Mouse (Mus musculus) forebrain, postnatal 0 days (tissue): Measurements from ENCODE around the gene Ankrd44. TPM values are rescaled to one million over a fixed set of nuclear protein-coding genes. Genes with fewer than 3 reads are reported as not detected.

ENCODE experiments used
- ATAC-seq: fragments of 200-750 bp; cut with Nextera tagmentation; 2 replicates; pipeline ENCODE4 v1.8.0; 2017; ENCODE audit warnings: mild to moderate bottlenecking, moderate library complexity
- DNase-seq: peaks from one replicate; pipeline ENCODE4 v3.0.0-alpha.2; 2015
- H3K27ac ChIP-seq: fragments of 300-500 bp; sonication (generic); 2 replicates; pipeline ENCODE4 v1.5.1; 2014; ENCODE audit warnings: low read depth, mild to moderate bottlenecking, antibody characterized with exemption, low read length, moderate library complexity, mixed read lengths
- H3K27me3 ChIP-seq: fragments of 300-500 bp; sonication (generic); 2 replicates; pipeline ENCODE4 v1.6.1; 2014; ENCODE audit warnings: mild to moderate bottlenecking, low read length, mixed read lengths; ENCODE audit not compliant: insufficient read depth
- H3K36me3 ChIP-seq: fragments of 300-500 bp; sonication (generic); 2 replicates; pipeline ENCODE4 v1.6.1; 2014; ENCODE audit warnings: mild to moderate bottlenecking, moderate library complexity; ENCODE audit not compliant: insufficient read depth
- H3K4me1 ChIP-seq: fragments of 300-500 bp; sonication (generic); 2 replicates; pipeline ENCODE4 v1.6.1; 2014; ENCODE audit warnings: antibody characterized with exemption; ENCODE audit not compliant: insufficient read depth
- H3K4me2 ChIP-seq: fragments of 300-500 bp; sonication (generic); 2 replicates; pipeline ENCODE4 v1.6.1; 2014; ENCODE audit warnings: low read depth, mild to moderate bottlenecking, moderate library complexity
- H3K4me3 ChIP-seq: fragments of 300-500 bp; sonication (generic); 2 replicates; pipeline ENCODE4 v1.5.1; 2014; ENCODE audit warnings: low read depth, low read length, mixed read lengths
- H3K9ac ChIP-seq: fragments of 300-500 bp; sonication (generic); 2 replicates; pipeline ENCODE4 v1.6.1; 2014; ENCODE audit warnings: mild to moderate bottlenecking
- H3K9me3 ChIP-seq: fragments of 300-500 bp; sonication (generic); 2 replicates; pipeline ENCODE4 v1.6.1; 2016; ENCODE audit warnings: low read length
- CTCF ChIP-seq: sonication (generic); IDR thresholded peaks from 2 replicates; pipeline ENCODE4 v1.5.1; 2016; ENCODE audit warnings: antibody characterized with exemption, control low read depth, low read depth
- WGBS: fragments of 180-500 bp; shearing (Covaris S2); extraction: QIAGEN DNeasy Blood & Tissue Kit; methylation state at CpG from one replicate; pipeline ENCODE4 v1.1.7; 2014; 5-methylcytosine and 5-hydroxymethylcytosine counted together
- polyA plus RNA-seq: library from polyadenylated mRNA; unstranded; fragments of >200 nt; fragmentation: Nextera tagmentation; extraction: Ambion mirVana; gene quantifications from 2 replicates; pipeline ENCODE4 v1.2.1, GENCODE M21; 2015
- total RNA-seq: library from RNA; depleted of rRNA; stranded (reverse); fragments of >200 nt; gene quantifications from 2 replicates; pipeline ENCODE4 v1.2.3, GENCODE M21; 2014

Gene Ankrd44
- total and polyA plus RNA-seq, 2 experiments from 2014 or later, result 12.8 to 88.1 TPM

DNA sequence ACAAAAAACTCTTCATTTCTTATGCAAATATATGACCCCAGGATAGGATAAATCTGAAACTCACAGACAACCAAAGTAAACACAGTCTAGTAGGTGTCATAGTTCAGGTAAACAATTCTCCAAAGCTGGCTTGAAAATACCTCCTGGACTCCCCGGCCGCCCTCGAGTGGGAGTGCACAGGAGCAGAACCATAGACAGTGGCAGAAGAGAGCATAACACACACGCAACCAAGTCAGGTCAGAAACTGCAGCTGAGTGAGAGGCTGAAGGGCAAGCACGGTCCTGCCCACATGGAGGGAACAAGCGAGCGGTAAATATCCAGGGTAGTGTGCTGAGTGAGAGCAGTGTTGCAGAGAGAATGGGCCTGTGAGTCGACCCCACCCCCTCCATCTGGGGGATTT lies 76.1 kb downstream of the Ankrd44 start:
- no peak for ATAC-seq
- no peaks in the 10 kb centered on the region for H3K4me1 ChIP-seq

DNA sequence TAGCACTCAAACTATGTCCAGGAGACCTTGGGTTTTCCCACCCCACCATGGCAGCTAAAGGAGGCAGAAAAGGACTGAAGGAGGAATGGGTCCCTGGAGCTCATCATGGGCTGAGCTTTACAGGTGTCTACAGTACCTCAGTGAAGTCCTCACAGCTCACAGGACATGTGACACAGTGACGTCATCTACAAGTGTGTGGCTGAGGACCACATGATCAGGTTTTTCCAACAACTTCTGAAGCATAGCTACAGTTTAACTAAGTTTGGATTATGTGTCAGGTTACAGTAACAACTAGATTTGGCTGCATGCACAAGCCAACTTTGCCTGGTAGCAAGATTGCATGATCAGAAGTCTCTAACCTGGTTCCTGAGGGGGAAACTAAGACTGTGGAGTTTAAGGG lies 78.9 kb downstream of the Ankrd44 start:
- no peak overlapping the region for H3K9ac ChIP-seq
- ATAC-seq, result no peak
- no peak overlapping the region for H3K4me3 ChIP-seq
- TF ChIP-seq CTCF, result no peak
- H3K36me3 ChIP-seq, result no peaks in the 10 kb centered on the region
- no peak overlapping the region for H3K27ac ChIP-seq
- no peaks in the 10 kb centered on the region for H3K27me3 ChIP-seq
- 97% methylated on average over 1 of the region's 1 CpGs for WGBS
- H3K4me2 ChIP-seq, result no peak overlapping the region
- H3K4me1 ChIP-seq, result no peaks in the 10 kb centered on the region
- no peak for DNase-seq
- no peaks in the 10 kb centered on the region for H3K9me3 ChIP-seq

More for the DNA sequence above, 76.1 kb downstream of the Ankrd44 start:
- H3K27me3 ChIP-seq, result no peaks in the 10 kb centered on the region
- H3K9ac ChIP-seq, result no peak overlapping the region
- no peak overlapping the region for H3K27ac ChIP-seq
- H3K4me3 ChIP-seq, result no peak overlapping the region
- DNase-seq, result no peak
- no peak for TF ChIP-seq CTCF
- H3K4me2 ChIP-seq, result no peak overlapping the region
- no peaks in the 10 kb centered on the region for H3K36me3 ChIP-seq
- 71% methylated on average over 8 of the region's 8 CpGs for WGBS
- H3K9me3 ChIP-seq, result no peaks in the 10 kb centered on the region

GRCm38 (mm10) chr1:54846346-54847000 lies 79.7 kb downstream of the Ankrd44 start:
- DNase-seq (no peak), ATAC-seq (no peak)
- Histone ChIP-seq H3K36me3 (no peaks in the 10 kb centered on the region), H3K4me2 (no peak overlapping the region), H3K9me3 (no peaks in the 10 kb centered on the region), H3K27me3 (no peaks in the 10 kb centered on the region), H3K27ac (no peak overlapping the region), H3K4me3 (no peak overlapping the region), H3K4me1 (no peaks in the 10 kb centered on the region), H3K9ac (no peak overlapping the region)
- WGBS, result 79% methylated on average over 5 of the region's 5 CpGs
- TF ChIP-seq CTCF, result no peak

DNA sequence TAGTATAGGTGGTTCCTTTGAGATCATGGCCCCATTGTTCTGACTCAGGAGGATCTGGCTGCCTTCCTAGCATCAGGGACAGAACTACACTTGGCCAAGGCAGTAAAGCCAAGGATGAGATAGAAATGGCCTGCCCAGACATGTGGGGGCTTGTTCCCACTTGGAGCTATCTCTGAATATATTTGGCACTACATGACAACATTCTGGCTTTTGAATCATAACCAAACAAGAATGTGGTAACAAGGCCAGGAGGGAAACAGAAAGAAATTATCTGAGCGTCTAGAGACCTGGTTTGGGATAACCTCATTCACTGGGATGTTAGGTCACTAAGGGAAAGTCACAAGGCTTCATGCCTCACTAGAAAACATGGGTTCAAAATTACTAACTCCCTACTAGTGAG lies 81.8 kb downstream of the Ankrd44 start:
- 52% methylated on average over 1 of the region's 1 CpGs for WGBS
- no peak for ATAC-seq

DNA sequence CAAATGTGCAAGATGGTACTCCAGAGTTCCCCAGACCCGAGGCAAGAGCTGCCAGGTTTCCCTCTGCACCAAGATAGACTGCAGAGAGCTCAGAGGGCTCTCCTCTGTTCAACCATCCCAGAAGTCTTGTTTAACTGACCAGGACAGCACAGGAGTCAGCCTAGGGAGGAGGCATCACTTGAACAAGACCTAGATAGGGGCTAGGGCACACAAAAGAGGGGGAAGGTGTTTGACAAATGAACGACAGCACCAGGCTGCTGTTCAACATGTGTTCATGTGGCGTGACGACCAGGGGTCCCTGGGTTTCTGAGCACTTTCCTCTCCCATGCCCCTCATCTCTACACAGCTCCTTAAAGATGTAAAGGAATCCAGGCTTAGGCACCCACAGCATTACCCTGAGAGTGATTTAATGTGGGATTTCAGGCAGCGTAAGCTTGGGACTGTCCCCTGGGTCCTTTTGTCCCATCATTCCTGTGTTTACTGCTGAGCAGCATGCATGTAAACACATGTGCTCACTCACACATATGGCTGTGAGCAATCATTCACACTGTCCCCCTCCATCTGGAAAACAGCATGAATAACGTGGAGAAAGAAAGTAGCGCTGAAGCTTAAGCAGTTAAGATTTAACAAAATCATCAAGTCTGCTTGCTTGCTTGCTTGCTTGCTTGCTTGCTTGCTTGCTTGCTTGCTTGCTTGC lies 83.3 kb downstream of the Ankrd44 start:
- H3K9ac ChIP-seq, result no peak overlapping the region
- TF ChIP-seq CTCF, result no peak
- DNase-seq, result no peak
- no peak overlapping the region for H3K4me3 ChIP-seq
- H3K36me3 ChIP-seq, result no peaks in the 10 kb centered on the region
- no peaks in the 10 kb centered on the region for H3K27me3 ChIP-seq
- ATAC-seq, result peak; percentile 58
- peaks cover 3% of the 10 kb centered on the region; the same call in 1 of the 2 replicates for H3K4me1 ChIP-seq
- H3K27ac ChIP-seq, result no peak overlapping the region
- H3K4me2 ChIP-seq, result no peak overlapping the region
- 68% methylated on average over 7 of the region's 7 CpGs for WGBS
- H3K9me3 ChIP-seq, result no peaks in the 10 kb centered on the region

More for the DNA sequence above, 81.8 kb downstream of the Ankrd44 start:
- H3K4me1 ChIP-seq, result no peaks in the 10 kb centered on the region
- H3K27ac ChIP-seq, result no peak overlapping the region
- no peaks in the 10 kb centered on the region for H3K9me3 ChIP-seq
- no peak for TF ChIP-seq CTCF
- H3K4me3 ChIP-seq, result no peak overlapping the region
- no peak for DNase-seq
- no peaks in the 10 kb centered on the region for H3K36me3 ChIP-seq
- no peaks in the 10 kb centered on the region for H3K27me3 ChIP-seq
- no peak overlapping the region for H3K4me2 ChIP-seq
- H3K9ac ChIP-seq, result no peak overlapping the region

DNA sequence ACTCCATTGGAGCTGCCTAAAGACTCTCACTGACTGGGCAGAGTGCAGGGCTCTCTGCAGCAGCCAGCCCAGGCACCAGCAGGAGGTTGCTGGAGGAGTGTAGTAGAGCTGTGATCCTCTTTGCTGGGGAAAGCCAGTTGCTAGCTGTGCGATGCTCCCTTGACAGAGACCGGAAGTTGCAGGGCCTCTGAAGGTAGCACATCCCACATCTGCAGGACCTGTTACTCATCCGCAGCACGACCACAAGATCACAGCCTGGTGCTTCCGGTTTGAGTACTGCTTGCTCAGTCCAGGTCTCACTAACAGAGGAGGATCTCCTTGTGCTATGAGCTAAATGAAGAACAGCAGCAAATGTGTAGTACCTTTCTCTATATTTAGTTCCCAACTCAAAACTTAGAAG lies 84.4 kb downstream of the Ankrd44 start:
- 71% methylated on average over 5 of the region's 5 CpGs for WGBS
- no peaks in the 10 kb centered on the region for H3K9me3 ChIP-seq
- H3K9ac ChIP-seq, result no peak overlapping the region
- peaks cover 3% of the 10 kb centered on the region; the same call in 1 of the 2 replicates for H3K4me1 ChIP-seq
- no peak overlapping the region for H3K4me2 ChIP-seq
- no peak overlapping the region for H3K27ac ChIP-seq
- H3K36me3 ChIP-seq, result no peaks in the 10 kb centered on the region
- H3K4me3 ChIP-seq, result no peak overlapping the region
- DNase-seq (no peak), ATAC-seq (no peak)
- H3K27me3 ChIP-seq, result no peaks in the 10 kb centered on the region
- TF ChIP-seq CTCF, result no peak

- Histone ChIP-seq H3K9me3 (no peaks in the 10 kb centered on the region), H3K4me2 (no peak overlapping the region), H3K4me3 (no peak overlapping the region), H3K36me3 (no peaks in the 10 kb centered on the region), H3K4me1 (peaks cover 3% of the 10 kb centered on the region; the same call in 1 of the 2 replicates), H3K27me3 (no peaks in the 10 kb centered on the region), H3K27ac (no peak overlapping the region), H3K9ac (no peak overlapping the region)
- no peak for ATAC-seq
- TF ChIP-seq CTCF, result no peak
- WGBS, result 83% methylated on average over 2 of the region's 2 CpGs
- no peak for DNase-seq
These were observed 86.1 kb downstream of the Ankrd44 start for GRCm38 (mm10) chr1:54840040-54840439.
